Mouse (Mus musculus): ENCODE data around the gene Rps6kb1.

DNA sequence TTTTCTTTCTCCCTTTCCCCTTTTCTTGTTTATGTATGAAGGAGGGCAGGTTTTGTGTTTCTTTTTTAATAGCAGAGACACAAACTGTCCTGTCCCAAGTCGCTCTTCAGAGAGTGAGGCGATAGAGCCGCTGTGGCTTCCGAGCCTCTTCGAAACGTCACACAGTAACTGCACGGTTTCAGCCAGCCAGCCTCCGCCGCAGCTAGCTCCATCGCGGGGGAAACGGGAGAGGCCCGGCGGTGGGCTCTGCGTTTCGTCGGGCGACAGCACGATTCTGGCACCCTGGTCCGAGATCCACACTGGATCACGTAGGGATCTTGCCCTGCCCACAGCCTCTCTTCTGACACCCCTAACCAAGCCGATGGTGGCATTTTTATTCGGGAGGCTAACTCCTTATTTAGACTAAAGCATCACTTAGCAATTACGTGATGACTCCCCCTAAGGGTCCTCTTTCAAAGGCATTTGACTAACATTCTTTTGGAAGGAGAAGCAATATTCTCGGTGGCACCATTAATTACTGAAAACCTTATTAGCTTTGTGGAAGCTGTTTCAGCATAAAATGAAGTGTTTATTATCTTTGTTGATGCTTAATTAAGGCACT is 59.6 kb downstream of the Rps6kb1 start:
- TF ChIP-seq POLR2A (IDR thresholded peaks at IDR 0.05; ENCODE audit: low read depth, low read length) (no peak), CTCF (IDR thresholded peaks at IDR 0.05; ENCODE audit: extremely low read depth, insufficient read length, insufficient replicate concordance, low read depth, low read length) (no peak)

Data from small intestine, adult 2 months (tissue).